Mouse (Mus musculus): ENCODE measurements around the gene Wdr82. TPM values are rescaled to one million over a fixed set of nuclear protein-coding genes. Genes with fewer than 3 reads are reported as not detected.

Wdr82 gene
- 69.2 and 80.1 TPM in 2 replicates for total RNA-seq (2017)

DNA sequence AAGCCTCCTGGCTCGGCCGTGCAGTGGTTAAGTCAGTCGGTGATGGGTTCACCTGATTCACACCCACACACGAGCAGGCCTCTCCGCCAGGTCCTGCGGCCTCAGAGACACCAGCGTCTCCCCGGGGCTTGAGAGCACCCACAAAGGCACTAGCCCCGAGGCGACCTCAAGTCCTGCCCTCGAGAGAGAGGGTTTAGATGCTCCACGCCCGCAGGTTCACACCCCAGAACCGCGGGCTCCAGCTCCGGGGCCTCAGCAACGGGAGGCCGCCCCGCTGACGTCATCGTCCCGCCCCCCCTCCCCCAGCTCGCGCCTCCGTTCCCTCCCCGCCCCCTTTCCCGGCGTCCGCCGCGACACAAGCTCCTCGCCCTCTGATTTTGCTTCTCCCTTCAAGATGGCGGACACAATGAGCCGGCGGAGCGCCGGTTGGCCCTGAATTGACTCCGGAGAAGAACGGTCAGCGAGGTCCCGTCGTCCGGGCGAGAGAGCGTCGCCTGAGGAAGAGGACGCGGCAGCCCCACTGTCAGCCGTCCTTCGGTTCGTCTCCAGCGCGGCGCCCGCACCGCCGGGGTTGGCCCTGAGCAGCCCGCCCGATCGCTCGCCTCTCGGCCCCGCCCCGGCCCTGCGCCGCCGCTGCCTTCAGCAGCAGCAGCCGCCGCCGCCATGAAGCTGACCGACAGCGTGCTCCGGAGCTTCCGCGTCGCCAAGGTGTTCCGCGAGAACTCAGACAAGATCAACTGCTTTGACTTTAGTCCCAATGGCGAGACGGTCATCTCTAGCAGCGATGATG lies at the start of gene Wdr82:
Wdr82 (plus strand) TSS at position 373 of the 790 bp plus-strand sequence.
- ATAC-seq (ENCODE audit: extremely low read depth, insufficient number of reproducible peaks, low FRiP score, poor library complexity, severe bottlenecking): peak; percentile 90

DNA sequence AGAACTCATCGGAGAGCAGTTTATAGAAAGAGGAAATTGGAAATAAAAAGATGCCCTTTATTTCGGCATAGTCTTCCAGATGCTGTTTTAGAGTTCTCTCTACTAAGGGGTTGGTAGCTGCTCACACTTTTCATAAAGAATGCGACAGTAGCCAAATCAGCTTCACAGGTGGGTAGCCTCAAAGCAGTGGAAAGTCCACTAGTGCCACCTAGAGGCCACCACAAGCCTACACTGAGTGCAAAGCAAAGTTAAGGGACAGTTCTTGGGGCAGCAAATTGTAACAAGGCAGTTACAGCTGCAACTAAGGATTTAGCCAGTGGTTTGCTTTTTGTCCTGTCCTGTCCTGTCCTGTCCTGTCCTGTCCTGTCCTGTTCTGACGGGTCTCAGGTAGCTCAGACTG lies 47.1 kb upstream of the Wdr82 start:
- peak; percentile 39; the same call in 1 of the 2 replicates for ATAC-seq (ENCODE audit: extremely low read depth, insufficient number of reproducible peaks, low FRiP score, poor library complexity, severe bottlenecking)

DNA sequence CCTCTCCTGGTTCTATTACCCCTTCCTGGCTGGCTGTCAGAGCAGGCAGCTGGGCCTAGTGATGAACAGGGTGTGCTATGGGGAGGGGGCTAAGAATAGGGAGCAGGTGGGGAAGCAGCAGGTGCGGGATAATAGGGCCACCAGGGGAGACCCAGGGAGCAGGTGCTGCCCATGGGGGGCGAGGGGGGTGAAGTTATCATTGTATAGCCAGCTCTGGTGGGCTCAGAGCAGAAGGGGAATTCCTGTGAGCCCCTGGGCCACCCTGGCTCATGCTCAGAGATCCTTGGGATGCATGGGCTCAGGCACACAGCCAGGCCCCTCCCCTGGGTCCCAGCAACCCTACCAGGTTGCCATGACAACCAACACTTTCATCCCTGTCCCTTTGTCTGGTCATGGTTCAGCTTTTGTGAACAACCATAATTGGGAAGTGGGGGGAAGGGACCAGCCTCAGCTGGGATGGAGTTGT lies 43.9 kb upstream of the Wdr82 start:
- ATAC-seq (ENCODE audit: extremely low read depth, insufficient number of reproducible peaks, low FRiP score, poor library complexity, severe bottlenecking): no peak

DNA sequence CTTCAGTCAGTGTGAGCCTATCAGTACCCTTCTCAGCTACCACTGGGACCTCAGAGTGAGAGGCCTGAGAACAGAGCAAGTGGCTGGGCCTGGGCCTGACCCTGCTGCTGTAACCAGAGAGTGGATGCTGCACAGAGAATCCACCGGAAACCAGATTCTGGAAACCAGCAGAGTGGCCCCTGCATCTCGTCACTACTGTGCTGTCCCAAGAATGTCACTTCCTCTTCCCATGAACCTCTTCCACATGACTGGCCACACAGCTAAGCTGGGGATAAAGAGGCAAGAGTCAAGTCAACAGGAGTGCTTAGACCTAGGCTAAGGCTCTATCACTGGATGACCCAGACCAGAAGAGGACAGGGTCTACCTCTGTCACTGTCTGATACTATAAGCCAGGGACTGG lies 41.7 kb upstream of the Wdr82 start:
- ATAC-seq (ENCODE audit: extremely low read depth, insufficient number of reproducible peaks, low FRiP score, poor library complexity, severe bottlenecking): no peak

DNA sequence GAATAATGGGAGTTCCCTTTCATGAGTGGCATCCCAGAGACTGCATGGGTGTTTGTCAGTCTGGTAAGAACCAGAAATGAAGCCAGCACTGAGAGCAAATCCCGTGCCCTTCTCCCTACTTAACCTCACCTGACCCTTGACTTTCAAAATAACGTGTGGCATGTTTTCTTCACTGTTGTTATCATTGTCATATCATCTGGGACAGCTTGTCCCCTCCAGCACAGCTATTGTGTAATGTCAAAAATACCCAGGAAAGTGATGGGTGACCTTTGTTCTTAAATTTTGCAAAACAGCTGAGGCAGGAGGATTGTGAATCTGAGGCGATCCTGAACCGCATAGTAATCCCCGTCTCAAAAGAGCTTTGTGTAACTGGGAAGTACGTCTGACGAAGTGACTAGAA lies 40.5 kb upstream of the Wdr82 start:
- ATAC-seq (ENCODE audit: extremely low read depth, insufficient number of reproducible peaks, low FRiP score, poor library complexity, severe bottlenecking): no peak

DNA sequence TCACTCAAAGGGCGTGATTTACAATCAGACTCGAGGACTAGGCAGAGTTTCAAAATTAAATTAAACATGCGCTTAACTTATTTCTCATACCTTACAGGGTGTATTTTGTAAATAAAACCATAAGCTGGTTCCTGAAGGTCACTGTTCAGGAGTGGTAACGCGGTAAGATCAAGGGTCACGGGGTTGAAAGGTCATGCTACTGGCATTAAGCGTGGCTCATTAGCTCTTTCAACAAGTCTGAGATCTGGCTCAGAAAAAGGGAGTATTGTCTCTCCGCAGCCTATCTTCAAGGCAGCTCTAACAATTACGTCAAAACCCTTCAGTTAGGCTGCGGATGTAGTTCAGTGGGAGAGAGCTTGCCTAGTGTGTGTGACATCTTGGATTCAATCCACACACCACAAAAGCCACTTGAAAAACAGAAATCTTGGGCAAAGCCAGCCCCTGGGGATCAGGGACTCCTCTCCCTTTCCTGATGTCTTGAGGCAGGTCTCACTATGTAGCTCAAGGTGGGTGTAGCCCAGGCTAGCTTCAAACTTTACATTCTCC lies 33.0 kb upstream of the Wdr82 start:
- no peak for ATAC-seq (ENCODE audit: extremely low read depth, insufficient number of reproducible peaks, low FRiP score, poor library complexity, severe bottlenecking)

DNA sequence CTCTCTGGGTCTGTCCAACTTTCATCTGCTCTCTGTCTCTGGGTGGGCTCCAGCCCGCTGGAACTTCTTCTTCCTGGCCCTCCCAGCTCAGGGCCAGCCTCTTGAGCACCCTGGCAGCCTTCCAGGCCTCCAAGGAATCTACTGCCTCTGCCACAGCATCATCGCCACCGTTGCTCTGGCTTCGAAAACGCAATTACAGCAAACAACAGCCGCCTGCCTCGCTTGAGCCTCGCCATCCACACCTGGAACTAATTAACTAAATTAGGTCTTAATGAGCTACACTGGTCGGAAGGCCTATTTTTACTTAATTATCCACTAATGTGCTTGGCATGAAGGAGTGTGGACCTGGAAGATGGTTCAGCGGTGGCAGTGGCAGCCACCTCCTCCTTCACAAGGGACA lies 31.0 kb upstream of the Wdr82 start:
- no peak for ATAC-seq (ENCODE audit: extremely low read depth, insufficient number of reproducible peaks, low FRiP score, poor library complexity, severe bottlenecking)

DNA sequence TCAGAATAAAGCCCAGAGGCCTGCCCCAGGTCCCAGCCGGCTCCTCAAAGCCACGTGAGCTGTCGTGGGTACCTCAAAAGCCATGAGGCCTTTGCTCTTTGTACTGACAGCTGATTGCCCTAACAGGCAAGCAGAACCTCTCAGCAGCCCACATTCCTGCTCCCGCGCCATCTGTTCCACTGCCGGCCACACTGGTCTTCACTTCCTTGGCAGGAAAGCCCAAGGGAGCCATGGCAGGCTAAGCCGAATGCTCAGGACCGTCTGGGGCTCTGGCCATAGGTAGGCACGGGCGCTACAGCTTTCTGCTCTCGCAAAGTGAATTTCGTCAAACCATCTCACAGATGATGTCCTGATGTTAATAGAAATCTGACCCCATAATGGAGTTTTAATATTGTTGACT lies 28.8 kb upstream of the Wdr82 start:
- ATAC-seq (ENCODE audit: extremely low read depth, insufficient number of reproducible peaks, low FRiP score, poor library complexity, severe bottlenecking): no peak

DNA sequence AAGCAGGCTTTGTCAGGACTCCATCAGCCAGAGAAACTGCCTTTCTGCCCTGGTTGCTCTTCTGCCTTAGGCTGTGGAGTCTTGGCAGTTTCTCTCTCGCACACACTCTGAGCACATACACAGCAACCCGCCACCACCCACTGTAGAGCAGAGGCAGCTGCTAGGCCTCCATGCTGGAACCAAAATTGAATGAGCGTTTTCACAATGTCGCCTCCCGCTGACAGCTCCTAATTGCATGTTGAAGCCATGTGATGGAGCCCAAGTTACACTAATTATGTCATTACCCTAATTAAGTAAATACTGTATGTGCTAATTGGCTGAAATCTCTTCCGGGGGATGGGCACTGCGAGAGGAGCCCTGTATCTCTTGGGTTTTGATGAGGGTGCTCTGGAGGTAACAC lies 26.6 kb upstream of the Wdr82 start:
- no peak for ATAC-seq (ENCODE audit: extremely low read depth, insufficient number of reproducible peaks, low FRiP score, poor library complexity, severe bottlenecking)

DNA sequence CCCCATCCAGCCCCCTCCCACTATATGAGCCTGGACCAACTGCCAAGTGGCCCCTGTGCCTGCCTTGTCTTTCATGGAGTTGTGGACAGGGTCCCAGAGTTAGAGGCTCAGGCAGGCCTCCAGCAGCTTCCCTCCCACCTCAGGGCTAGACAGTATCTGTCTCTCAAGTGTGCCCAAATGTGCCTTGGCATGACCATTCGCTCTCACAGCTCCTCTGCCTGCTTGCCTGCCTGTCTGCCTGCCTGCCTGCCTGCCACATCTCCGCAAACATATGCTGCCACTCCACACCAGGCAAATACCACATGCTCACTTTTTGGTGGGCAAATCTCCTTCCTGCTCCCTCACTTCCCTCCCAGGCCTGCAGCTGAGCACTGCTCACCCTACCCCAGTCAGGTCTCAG lies 25.1 kb upstream of the Wdr82 start:
- ATAC-seq (ENCODE audit: extremely low read depth, insufficient number of reproducible peaks, low FRiP score, poor library complexity, severe bottlenecking): no peak

DNA sequence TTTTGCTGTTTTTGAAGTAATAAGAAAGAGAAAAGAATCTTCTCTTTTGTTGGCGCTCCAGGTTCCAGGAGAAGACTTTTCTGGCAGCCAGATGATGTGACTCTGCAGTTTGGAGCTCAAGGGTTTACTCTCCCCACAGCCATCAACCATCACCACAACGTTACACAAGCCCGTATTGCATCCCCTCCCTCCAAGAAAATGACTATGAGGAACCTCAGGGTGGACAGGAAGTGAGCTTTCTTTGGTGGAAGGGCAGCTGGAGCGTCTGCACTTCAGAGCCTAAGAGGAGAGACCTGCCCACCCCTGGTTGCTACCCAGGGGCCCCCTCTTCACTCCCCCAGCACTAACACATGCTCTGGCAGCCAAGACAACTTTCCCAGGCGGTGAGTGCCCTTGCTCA lies 23.4 kb upstream of the Wdr82 start:
- 0 out of 2 replicates have a peak, but pooled peaks have one; percentile 15 for ATAC-seq (ENCODE audit: extremely low read depth, insufficient number of reproducible peaks, low FRiP score, poor library complexity, severe bottlenecking)

DNA sequence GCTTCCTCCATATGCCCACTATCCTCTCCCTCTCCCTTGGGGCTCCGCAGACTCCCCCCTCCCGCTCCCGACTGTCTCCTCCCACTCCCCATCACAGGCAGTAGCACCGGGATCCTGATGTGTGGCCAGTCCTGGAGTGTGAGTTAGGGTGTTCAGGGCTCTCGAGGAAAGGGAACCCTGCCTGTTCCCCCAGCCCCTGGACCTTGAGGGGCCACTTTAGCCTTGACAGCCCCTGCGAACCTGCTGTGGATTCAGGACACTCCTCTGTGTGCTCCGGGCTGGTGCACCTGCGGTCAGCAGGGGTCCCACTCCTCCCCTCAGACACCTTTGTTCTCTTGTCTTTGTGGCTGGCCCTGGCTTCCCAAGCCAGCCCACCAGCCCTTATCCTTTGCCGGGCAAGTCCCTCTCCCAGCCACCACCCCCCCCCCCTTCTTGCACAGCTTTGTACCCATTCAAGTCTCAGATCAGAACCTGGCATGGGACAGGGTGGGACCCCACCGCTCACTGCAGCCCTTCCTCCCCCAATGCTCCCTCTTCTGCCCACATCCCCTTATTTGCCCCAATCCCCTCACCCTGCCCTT lies 22.8 kb upstream of the Wdr82 start:
- no peak for ATAC-seq (ENCODE audit: extremely low read depth, insufficient number of reproducible peaks, low FRiP score, poor library complexity, severe bottlenecking)

DNA sequence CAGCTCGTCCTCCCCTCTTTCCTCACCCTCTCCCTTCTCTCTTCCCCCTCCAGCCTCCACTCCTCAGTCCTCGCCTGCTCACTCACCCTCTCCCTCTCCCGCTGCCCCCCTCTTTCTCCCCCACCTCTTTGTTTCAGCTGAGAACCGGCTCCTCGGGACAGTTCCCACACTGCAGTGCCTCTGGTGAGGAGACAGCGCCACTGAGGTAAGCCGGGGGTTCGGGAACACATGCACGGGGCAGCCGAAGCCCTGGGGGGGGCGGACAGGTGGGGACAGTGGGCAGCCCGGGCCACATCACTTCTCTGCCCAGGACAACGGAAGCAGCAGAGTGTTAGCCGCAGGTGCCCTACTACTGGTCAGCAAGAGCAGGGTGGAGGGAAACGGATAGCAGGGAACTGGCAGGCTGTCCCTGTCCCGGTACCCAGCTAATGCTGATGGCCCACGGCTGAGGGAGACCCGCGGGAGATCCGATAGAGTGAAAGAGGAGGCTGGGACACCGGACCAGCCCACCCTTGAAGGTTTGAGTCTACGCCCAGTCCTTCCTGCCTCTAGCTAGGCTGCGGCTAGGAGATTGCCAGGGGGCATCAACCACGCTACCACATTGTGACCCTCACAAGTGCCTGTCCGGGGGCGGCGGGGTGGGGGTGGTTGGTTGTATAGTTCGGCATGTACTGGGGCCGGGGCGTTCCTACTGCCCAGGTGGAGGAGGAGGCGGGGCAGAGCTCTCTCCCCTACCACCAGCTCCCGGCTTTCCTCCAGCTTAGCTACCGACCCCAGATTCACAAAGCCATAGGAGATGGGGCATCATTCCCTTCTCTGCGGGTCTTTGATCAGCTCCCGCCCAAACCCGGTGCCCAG lies 22.0 kb upstream of the Wdr82 start:
- ATAC-seq (ENCODE audit: extremely low read depth, insufficient number of reproducible peaks, low FRiP score, poor library complexity, severe bottlenecking): no peak; the same call in 1 of the 2 replicates

DNA sequence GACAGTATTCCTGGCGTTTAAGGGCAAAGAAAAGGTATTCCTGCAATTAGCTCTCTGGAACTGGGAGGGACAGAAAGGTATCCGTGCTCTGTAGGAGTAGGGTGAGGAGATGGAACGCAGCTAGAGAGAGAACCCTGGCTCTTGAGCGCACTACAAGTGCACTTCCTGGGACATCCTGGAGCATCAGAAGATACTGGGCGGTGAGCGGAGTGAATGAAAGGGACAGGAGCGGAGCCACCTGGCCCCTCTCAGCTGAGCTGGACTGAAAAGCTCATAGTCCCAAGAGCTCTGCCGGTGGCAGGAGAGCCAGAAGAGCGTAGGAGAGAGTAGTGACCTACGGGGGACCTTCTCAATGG lies 21.4 kb upstream of the Wdr82 start:
- ATAC-seq (ENCODE audit: extremely low read depth, insufficient number of reproducible peaks, low FRiP score, poor library complexity, severe bottlenecking): no peak

DNA sequence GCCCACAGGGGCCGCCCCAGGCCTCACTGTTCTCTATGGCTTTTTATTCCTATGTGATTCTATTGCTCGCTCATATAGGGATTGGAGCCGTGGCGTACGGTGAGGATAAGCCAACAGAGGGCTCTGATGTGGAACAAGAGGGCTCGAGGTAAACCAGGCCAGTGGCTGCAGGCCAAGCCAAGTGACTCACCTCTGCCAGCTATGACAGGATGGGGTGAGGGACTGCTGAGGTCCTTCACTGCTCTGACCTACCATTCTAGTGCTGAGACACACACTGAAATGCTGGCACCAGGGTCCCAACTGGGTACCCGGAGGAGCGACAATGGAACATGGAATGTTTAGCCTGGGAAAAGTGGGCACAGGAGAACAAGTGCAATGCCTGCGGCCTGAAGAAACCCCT lies 16.6 kb upstream of the Wdr82 start:
- no peak for ATAC-seq (ENCODE audit: extremely low read depth, insufficient number of reproducible peaks, low FRiP score, poor library complexity, severe bottlenecking)

DNA sequence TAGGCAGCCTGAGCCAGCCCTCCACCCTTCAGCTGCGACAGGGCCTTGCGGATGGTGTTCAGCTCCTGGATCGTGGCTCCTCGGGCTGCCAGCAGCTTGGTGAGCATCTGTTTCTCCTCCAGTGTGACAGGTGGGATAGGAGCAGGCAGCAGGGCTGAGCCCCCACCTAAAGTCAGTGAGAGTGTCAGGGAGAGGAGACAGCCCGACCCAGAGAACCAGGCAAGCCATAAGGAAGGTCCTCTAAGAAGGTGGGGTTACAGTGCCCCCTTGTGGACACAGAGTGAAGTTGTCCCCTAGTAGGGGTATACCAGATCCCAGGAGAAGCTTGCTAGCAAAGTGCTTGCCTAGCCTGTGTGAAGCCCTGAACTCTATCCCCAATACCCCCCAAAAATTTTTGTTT lies 14.3 kb upstream of the Wdr82 start:
- peak; percentile 31; the same call in 1 of the 2 replicates for ATAC-seq (ENCODE audit: extremely low read depth, insufficient number of reproducible peaks, low FRiP score, poor library complexity, severe bottlenecking)

DNA sequence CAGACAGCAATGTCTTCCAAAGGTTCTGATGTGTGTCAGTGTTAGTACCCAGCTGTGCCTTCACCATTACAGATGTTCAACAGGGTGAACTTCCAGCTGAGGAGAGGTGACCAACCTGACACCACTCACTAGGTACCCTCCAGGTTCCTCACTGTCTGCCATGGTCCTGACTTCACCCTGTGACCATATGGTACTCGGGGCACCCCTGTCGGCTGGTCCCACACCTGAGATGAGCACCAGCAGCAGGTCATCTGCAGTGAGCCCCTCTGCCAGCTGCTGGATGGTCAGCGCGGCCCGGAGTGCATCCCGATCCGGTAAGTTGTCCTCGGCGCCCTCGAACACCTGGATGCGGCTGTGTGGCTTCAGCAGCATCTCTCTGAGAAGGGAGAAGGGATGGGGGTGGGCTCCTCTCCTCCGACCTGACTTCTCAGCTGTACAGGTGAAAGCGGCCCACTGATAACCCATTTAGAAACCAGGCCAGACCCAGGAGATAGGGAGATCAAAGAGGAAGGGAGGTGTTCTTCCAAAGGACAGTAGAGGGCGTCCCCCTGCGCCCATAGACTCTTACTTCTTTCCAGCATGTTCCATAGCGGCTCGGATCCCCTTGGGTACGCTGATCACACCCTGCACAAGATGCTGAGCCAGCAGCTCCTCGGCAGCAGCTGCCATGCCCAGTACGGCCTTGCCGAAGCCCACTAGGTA lies 13.7 kb upstream of the Wdr82 start:
- no peak for ATAC-seq (ENCODE audit: extremely low read depth, insufficient number of reproducible peaks, low FRiP score, poor library complexity, severe bottlenecking)

DNA sequence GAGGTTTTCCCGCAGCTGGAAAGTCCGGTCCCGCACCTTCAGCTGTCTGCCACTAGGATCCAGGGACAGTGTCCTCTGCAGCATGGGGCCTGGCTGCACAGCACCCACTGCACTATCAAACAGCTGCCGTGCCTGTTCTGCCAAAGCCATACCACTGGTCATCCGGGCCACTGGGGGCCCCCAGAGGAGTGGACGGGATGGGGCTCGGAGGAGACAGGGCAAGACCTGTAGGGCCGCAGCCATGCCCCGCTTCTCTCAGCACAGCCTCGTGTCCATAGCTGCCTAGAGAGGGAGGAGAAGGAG lies 13.2 kb upstream of the Wdr82 start:
- no peak for ATAC-seq (ENCODE audit: extremely low read depth, insufficient number of reproducible peaks, low FRiP score, poor library complexity, severe bottlenecking)

DNA sequence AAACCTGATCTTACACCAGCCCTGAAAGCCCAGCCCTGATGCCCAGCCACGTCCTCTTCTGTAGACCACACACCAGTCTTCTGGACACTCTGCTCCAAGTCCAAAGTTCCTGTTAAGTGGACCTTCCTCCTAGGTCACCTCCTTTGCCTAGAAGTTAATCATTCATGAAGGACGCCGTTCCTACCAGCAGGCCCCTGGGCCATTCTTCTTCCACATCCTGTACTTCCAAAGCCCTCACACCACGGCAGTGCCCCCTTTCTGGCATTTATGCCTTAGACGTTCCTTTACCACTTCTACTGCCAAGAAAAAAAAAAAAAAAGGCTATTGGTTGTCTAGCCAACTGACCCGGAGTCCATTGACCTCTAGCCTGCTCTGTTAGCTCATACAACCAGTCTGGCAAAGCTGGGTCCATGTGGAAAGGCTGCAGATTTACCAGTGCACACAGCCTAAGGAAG lies 12.7 kb upstream of the Wdr82 start, which contains the start of gene Glyctk:
Glyctk (minus strand) TSS at position 102 of the 455 bp plus-strand sequence.
- no peak for ATAC-seq (ENCODE audit: extremely low read depth, insufficient number of reproducible peaks, low FRiP score, poor library complexity, severe bottlenecking)

Data from neutrophil, adult 5-6 weeks (primary cell).